Mouse (Mus musculus) left cerebral cortex, postnatal 25 days (tissue): Measurements from ENCODE around the gene Cdc20. TPM values are rescaled to one million over a fixed set of nuclear protein-coding genes. Genes with fewer than 3 reads are reported as not detected.

Source experiments
- DNase-seq, 2 experiments: peaks; one replicate each; pipeline ENCODE4 v3.0.0; 2022; ENCODE audit warnings: low spot score in 2 of 2, mixed read lengths in 1 of 2
- intact Hi-C: fragments of 180-260 bp; cut with DNase I; formaldehyde crosslinking; loops from one replicate; pipeline ENCODE4 v1.15.1; 2025
- total RNA-seq, 2 experiments: library from RNA; stranded (reverse); gene quantifications; 2 replicates each; pipeline ENCODE4 v1.2.3; 2021

Cdc20 gene
- total RNA-seq, 2 experiments from 2014 or later, result 1.5 to 1.6 TPM

GRCm38 (mm10) chr4:118424541-118425160, 12.5 kb downstream of the Cdc20 start:
- intact Hi-C loops, result no loop called here
- DNase-seq, result no peak

DNA sequence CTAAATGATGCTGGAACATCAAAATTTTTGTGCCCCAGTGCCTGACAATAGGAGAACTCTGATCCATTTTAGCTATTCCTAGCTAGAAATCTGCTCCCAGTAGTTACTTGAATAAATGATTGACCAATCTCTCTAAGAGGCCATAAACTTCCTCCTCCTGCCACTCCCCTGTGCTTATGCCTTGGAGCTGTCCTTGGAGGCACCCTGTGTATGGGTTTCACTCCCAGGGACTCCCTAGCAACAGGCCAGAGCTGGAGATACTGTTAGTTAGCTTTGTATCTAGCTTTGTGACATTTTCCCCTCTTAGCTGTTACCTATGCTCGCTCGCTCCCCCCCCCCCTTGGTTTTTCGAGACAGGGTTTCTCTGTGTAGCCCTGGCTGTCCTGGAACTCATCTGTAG, 15.8 kb downstream of the Cdc20 start:
- intact Hi-C loops, result no loop called here
- no peak for DNase-seq

GRCm38 (mm10) chr4:118417112-118417797, 19.9 kb downstream of the Cdc20 start:
- DNase-seq, result no peak
- intact Hi-C loops, result loop anchor here (2.0 kb wide), 1 partner anchor 150 kb away; no protein-coding TSS in a partner anchor

DNA sequence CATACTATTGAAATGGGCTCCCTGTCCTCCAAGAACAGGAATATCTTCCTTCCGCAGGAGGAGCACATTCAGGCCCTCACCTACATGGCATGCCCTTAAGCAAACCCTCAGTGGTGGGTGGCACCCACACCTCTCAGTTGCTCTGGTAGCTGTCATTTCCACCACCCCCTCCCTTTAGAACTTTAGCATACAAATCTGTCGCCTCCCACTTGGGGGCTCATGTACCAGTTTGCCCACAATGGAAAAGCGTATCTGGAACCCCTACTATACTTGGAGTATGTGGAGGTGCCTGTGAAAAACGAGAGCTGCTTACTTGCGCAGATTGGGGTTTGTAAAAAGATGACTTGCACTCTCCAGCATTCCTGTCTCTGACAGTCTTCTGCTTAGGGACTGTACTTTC, 20.8 kb downstream of the Cdc20 start:
- DNase-seq, result peak; percentile 26 to 80
- intact Hi-C loops, result loop anchor here (2.0 kb wide), 1 partner anchor 150 kb away; no protein-coding TSS in a partner anchor

DNA sequence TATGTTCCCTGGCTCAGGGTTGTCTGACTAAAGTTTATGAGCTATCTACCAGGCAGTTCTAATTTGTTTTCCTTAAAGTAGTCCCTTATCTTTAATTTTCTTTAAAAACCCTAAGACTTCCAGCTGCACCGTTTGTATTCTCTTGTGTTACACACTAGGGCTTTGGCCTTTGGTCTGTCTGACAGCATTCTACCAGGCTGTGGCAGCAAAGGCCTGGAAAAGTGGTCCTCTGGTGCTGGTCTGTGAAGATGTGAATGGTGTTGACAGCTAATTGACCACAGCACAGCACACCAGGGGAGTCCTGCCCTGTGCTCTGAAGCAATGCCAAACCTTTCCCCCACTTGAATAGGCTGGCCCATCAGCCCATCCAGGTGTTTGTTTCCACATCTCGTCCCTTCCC, 21.4 kb downstream of the Cdc20 start:
- peak in 1 of 2 experiments; percentile 21 for DNase-seq
- intact Hi-C loops, result loop anchor here (2.0 kb wide), 1 partner anchor 151 kb away; no protein-coding TSS in a partner anchor

- no peak for DNase-seq
- intact Hi-C loops, result no loop called here
Observed at GRCm38 (mm10) chr4:118413553-118413952, 23.6 kb downstream of the Cdc20 start.

- intact Hi-C loops, result no loop called here
- no peak for DNase-seq
Observed at GRCm38 (mm10) chr4:118410871-118411270, 26.3 kb downstream of the Cdc20 start.

DNA sequence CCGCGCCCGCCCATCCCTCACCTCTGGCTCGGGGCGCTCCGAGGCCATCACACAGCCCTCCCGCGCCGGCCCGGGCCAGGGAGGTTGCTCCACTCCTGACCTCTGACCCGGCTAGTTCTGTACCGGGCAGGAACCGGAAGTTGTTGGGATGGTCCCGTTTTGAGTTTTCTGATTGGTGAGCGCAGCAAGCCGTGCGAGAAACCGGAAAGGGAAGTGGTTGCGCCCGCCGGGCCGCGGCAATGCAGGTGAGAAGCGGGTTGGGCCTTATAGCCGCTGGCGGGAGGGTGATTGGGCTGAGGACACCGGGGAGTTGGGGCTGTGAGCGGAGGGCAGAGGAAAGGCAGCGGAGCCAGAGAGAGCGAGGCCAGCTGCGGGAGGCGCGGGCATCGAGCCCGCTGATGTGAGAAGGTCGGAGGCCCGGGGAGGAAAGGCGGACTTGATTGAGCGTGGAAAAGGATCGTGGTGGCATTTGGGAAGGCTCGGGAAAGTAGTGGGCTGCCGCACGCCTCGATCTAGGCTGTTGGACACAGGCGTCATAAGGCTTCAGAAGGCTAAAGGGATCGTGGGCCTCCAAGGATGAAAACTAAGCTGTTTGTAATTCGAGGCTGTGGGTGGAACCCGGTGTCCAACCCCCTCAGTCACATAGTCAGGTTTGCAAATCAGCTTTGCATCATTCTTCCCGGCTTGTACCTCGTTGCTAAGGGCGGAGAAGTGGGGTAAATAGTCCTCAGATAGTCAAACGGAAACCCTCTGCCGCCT, 27.8 kb downstream of the Cdc20 start, which contains the start of the genes Szt2 and Med8:
Gene Szt2, minus strand, starts transcription at position 132 of the 759 bp plus-strand sequence.
Gene Med8, plus strand, starts transcription at position 196 of the 759 bp plus-strand sequence.
- intact Hi-C loops, result no loop called here
- DNase-seq, result peak; percentile 91 to 95

DNA sequence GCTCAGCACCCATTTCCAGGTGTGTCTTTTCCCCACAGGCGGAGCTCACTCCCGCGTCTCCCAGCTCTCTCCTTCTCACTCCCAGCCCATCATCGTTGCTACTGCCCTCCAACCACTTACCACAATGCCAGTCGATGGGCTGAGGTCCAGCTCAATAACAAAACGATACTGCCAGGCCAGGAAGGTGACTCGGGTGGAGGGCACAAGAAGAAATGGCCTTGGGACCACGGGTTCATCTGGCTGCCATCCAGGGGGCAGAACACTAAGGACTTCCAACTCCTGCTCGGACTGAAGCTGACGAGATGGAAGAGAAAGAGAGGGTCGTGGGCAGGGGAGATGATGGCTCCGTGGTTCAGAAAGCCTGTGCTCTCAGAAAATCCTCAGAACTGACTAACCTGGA, 34.5 kb downstream of the Cdc20 start:
- intact Hi-C loops, result no loop called here
- DNase-seq, result no peak

DNA sequence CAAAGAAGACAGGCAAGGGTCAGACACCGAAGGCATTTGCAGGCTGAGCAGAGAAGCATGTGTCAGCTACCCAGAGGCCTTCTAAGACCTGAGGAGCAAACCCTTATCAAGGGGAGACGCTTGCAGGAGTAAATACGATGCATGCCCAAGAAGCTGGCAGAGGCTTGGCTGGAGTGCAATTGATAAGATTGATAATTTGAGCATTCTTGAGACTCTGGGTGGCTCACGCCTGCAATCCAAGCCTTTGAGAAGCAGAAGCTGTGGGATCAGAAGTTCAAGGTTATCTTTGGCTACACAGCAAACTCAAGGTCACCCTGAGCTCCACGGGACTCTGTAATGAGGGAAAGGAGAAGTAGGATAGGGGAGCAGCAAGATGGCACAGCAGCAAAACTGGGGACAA, 35.2 kb downstream of the Cdc20 start:
- DNase-seq, result no peak
- intact Hi-C loops, result no loop called here

- no peak for DNase-seq
- intact Hi-C loops, result no loop called here
Observed at GRCm38 (mm10) chr4:118401421-118401820, 35.7 kb downstream of the Cdc20 start.

- intact Hi-C loops, result no loop called here
- no peak for DNase-seq
Observed at GRCm38 (mm10) chr4:118398400-118398799, 38.8 kb downstream of the Cdc20 start.

DNA sequence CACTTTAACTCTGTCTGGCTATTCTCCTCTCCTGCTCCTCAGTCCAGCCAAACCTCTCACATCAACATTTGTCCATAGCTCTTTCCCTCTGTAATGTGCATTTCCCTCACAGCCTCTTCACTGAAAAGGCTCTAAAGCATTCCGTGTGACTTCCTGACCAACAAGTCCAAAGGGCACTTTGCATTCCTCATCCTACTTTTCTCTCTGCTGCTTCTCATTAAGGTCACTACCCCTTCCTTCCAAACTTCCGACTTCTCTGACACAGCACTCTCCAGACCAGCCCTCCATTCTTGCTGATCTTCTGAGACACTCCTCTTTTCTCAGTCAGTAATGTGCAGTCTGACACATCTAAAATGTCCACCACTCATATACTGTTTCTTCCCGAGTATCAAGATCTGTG, 40.7 kb downstream of the Cdc20 start:
- DNase-seq, result no peak
- intact Hi-C loops, result no loop called here

DNA sequence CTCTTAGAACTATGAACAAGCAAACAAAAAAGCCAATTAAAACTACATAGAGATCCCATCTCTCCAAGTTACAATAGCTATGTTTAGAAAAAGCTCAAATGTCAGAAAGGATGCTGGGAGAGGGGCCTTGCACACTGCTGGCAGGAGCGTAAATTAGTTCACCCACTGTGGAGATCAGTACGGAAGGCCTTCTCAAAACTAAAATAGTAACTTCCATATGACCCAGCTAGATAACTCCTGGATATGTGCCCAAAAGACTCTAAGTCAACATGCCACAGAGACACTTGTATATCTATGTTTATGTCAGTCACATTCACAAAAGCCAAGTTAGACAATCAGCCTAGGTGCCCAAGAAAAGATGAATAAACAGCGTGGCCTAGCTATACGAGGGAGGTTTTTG, 41.9 kb downstream of the Cdc20 start:
- intact Hi-C loops, result no loop called here
- DNase-seq, result no peak

GRCm38 (mm10) chr4:118394505-118394904, 42.6 kb downstream of the Cdc20 start:
- intact Hi-C loops, result no loop called here
- DNase-seq, result peak in 1 of 2 experiments; percentile 10

- DNase-seq, result no peak
- intact Hi-C loops, result no loop called here
Observed at GRCm38 (mm10) chr4:118390146-118390545, 47.0 kb downstream of the Cdc20 start.

DNA sequence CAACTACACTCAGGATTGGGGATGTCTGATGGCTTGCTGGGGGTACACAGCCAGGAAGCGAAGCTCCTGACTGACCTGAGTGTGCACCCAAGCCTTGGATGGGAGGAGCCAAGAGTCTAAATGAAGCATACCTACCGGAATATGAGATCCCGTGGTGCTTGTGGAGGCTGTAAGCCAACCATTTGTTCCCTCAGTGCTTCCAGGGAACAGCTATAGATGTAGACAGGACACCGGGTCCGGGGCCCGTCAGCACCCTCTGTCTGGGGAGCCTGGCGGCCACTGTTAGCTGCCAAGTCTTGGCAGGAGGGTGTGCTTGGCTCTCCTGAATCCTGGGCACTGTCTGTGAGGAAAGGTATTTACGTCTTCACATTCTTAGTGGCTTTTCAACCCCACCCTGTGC, 49.8 kb downstream of the Cdc20 start:
- intact Hi-C loops, result no loop called here

DNA sequence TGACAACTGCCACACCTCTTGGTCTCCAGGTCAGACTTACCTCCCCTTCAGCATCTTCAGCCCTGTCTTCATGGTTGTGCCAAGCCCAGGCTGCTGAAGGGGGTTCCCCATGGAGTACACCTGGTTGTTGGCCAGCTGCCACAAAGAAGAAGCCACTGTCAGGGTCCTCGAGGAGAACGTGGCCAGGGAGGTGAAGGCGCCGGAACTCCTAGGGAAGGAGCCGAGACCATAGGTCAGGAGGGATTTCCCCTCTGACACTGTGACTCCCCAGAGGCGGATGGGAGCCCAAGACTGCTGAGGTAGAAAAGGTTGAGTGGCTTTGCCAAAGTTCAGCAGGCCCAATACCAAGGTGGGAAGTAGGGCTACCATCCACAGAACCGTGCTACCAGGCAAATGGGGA, 53.9 kb downstream of the Cdc20 start:
- intact Hi-C loops, result no loop called here
- no peak for DNase-seq

More for the DNA sequence above, 49.8 kb downstream of the Cdc20 start:
- no peak for DNase-seq
